Mouse (Mus musculus) myocyte (in vitro differentiated cells): ENCODE measurements around the gene Ubox5. TPM values are rescaled to one million over a fixed set of nuclear protein-coding genes. Genes with fewer than 3 reads are reported as not detected.

Source experiments
- H3K27me3 ChIP-seq: one replicate; pipeline ENCODE4 v1.6.1; 2011; ENCODE audit not compliant: control insufficient read depth, insufficient read depth, insufficient read length
- H3K36me3 ChIP-seq: one replicate; pipeline ENCODE4 v1.6.1; 2011; ENCODE audit not compliant: control insufficient read depth, insufficient read depth
- H3K4me2 ChIP-seq: one replicate; pipeline ENCODE4 v1.6.1; 2011; ENCODE audit warnings: low read depth, control low read depth
- H3K4me3 ChIP-seq: one replicate; pipeline ENCODE4 v1.5.1; 2011; ENCODE audit warnings: mild to moderate bottlenecking, control low read depth, moderate library complexity
- H3K79me2 ChIP-seq: one replicate; pipeline ENCODE4 v1.6.1; 2011; ENCODE audit not compliant: control insufficient read depth, insufficient read depth
- H3ac ChIP-seq: one replicate; pipeline ENCODE4 v1.6.1; 2011; ENCODE audit not compliant: control insufficient read depth, insufficient read length
- CEBPB ChIP-seq: IDR thresholded peaks from 2 replicates; pipeline ENCODE4 v1.6.1; 2011; ENCODE audit warnings: mild to moderate bottlenecking, moderate library complexity; ENCODE audit not compliant: poor library complexity, insufficient read depth, severe bottlenecking
- E2F4 ChIP-seq: IDR thresholded peaks from one replicate; pipeline ENCODE4 v1.6.1; 2011; ENCODE audit warnings: mild to moderate bottlenecking, control low read depth, moderate library complexity; ENCODE audit not compliant: insufficient read depth
- MAX ChIP-seq: IDR thresholded peaks from one replicate; pipeline ENCODE4 v1.6.1; 2011; ENCODE audit warnings: low read depth, mild to moderate bottlenecking, control low read depth
- MYOD1 ChIP-seq, 3 experiments: IDR thresholded peaks; one replicate each; pipeline ENCODE4 v1.6.1; 2011; ENCODE audit warnings: control low read depth in 2 of 3, low read depth in 2 of 3, mild to moderate bottlenecking in 2 of 3, moderate library complexity in 1 of 3; ENCODE audit not compliant: insufficient read length in 2 of 3, control insufficient read depth in 1 of 3
- MYOG ChIP-seq, 3 experiments: IDR thresholded peaks; one replicate each; pipeline ENCODE4 v1.6.1; 2011; ENCODE audit warnings: control low read depth in 2 of 3, low read depth in 2 of 3, mild to moderate bottlenecking in 2 of 3; ENCODE audit not compliant: insufficient read length in 2 of 3, control insufficient read depth in 1 of 3, insufficient read depth in 1 of 3
- POLR2A ChIP-seq: IDR thresholded peaks from one replicate; pipeline ENCODE4 v1.6.1; 2011; ENCODE audit warnings: low read depth, mild to moderate bottlenecking, control low read depth, moderate library complexity; ENCODE audit not compliant: insufficient read length
- POLR2AphosphoS2 ChIP-seq: IDR thresholded peaks from one replicate; pipeline ENCODE4 v1.6.1; 2011; ENCODE audit warnings: low read depth, control low read depth; ENCODE audit not compliant: insufficient read length
- REST ChIP-seq: IDR thresholded peaks from one replicate; pipeline ENCODE4 v1.6.1; 2011; ENCODE audit warnings: mild to moderate bottlenecking, control low read depth, moderate library complexity; ENCODE audit not compliant: insufficient read depth, insufficient read length
- SRF ChIP-seq: IDR thresholded peaks from one replicate; pipeline ENCODE4 v1.6.1; 2011; ENCODE audit warnings: low read depth; ENCODE audit not compliant: control insufficient read depth, insufficient read length
- TCF12 ChIP-seq: IDR thresholded peaks from one replicate; pipeline ENCODE4 v1.6.1; 2011; ENCODE audit warnings: mild to moderate bottlenecking, control low read depth; ENCODE audit not compliant: poor library complexity, insufficient read depth, severe bottlenecking
- TCF3 ChIP-seq: IDR thresholded peaks from one replicate; pipeline ENCODE4 v1.6.1; 2011; ENCODE audit warnings: low read depth, control low read depth; ENCODE audit not compliant: insufficient read length
- USF1 ChIP-seq: IDR thresholded peaks from one replicate; pipeline ENCODE4 v1.6.1; 2011; ENCODE audit warnings: low read depth, mild to moderate bottlenecking, control low read depth, moderate library complexity
- polyA plus RNA-seq: library from polyadenylated mRNA; unstranded; fragments of >200 nt; fragmentation: generic; extraction: Trizol; gene quantifications from one replicate; pipeline ENCODE4 v1.2.1, GENCODE M21; 2012; ENCODE audit warnings: missing spikeins

Gene Ubox5
- polyA plus RNA-seq, 1 experiment, result 5.4 TPM

- H3K4me3 ChIP-seq, result no peak overlapping the region
- H3K36me3 ChIP-seq, result no peaks in the 10 kb centered on the region
- TF ChIP-seq E2F4 (no peak), MAX (no peak), USF1 (no peak), REST (no peak), TCF3 (peak; percentile 17), POLR2AphosphoS2 (no peak), MYOG (IDR thresholded peaks at IDR 0.05; ENCODE audit: control insufficient read depth in 1 of 3, insufficient read depth in 1 of 3, insufficient read length in 2 of 3, low read depth in 2 of 3) (peak in 1 of 3 experiments; percentile 50), POLR2A (no peak), TCF12 (peak; percentile 13), CEBPB (no peak), MYOD1 (IDR thresholded peaks at IDR 0.05; ENCODE audit: control insufficient read depth in 1 of 3, insufficient read length in 2 of 3, low read depth in 2 of 3) (peak in 2 of 3 experiments; percentile 34 to 54), SRF (no peak)
- no peak overlapping the region for H3ac ChIP-seq
- H3K27me3 ChIP-seq, result no peaks in the 10 kb centered on the region
- H3K79me2 ChIP-seq, result no peaks in the 10 kb centered on the region
- H3K4me2 ChIP-seq, result peak overlapping the region; percentile 27
Observed at GRCm38 (mm10) chr2:130645198-130645597, 15.4 kb upstream of the Ubox5 start.

GRCm38 (mm10) chr2:130642684-130643369, 13.0 kb upstream of the Ubox5 start, which contains the start of gene Lzts3:
Gene Lzts3, minus strand, starts transcription at chr2:130642803.
- Histone ChIP-seq H3K27me3 (no peaks in the 10 kb centered on the region), H3K4me3 (peak within 1 kb of the TSS; percentile 39), H3ac (peak within 1 kb of the TSS; percentile 52), H3K4me2 (peak within 1 kb of the TSS; percentile 95), H3K36me3 (no peaks in the 10 kb centered on the region), H3K79me2 (no peaks in the 10 kb centered on the region)
- TF ChIP-seq POLR2A, result peak; percentile 56
- TF ChIP-seq POLR2AphosphoS2, result peak; percentile 77
- TF ChIP-seq SRF, result no peak

- no peaks in the 10 kb centered on the region for H3K36me3 ChIP-seq
- no peak for TF ChIP-seq MAX
- TF ChIP-seq E2F4, result no peak
- TF ChIP-seq POLR2AphosphoS2, result no peak
- TF ChIP-seq MYOD1 (IDR thresholded peaks at IDR 0.05; ENCODE audit: control insufficient read depth in 1 of 3, insufficient read length in 2 of 3, low read depth in 2 of 3), result no peak
- TF ChIP-seq USF1, result no peak
- TF ChIP-seq REST, result no peak
- no peak for TF ChIP-seq TCF12
- no peak for TF ChIP-seq SRF
- no peak for TF ChIP-seq CEBPB
- TF ChIP-seq TCF3, result no peak
- TF ChIP-seq MYOG (IDR thresholded peaks at IDR 0.05; ENCODE audit: control insufficient read depth in 1 of 3, insufficient read depth in 1 of 3, insufficient read length in 2 of 3, low read depth in 2 of 3), result no peak
- no peak for TF ChIP-seq POLR2A
- peak overlapping the region; percentile 39 for H3K4me3 ChIP-seq
- H3K27me3 ChIP-seq, result no peaks in the 10 kb centered on the region
- H3K79me2 ChIP-seq, result no peaks in the 10 kb centered on the region
- peak overlapping the region; percentile 52 for H3ac ChIP-seq
- peak overlapping the region; percentile 85 for H3K4me2 ChIP-seq
Observed at GRCm38 (mm10) chr2:130642197-130642660, 12.4 kb upstream of the Ubox5 start.

- Histone ChIP-seq H3K27me3 (no peaks in the 10 kb centered on the region), H3ac (peak overlapping the region; percentile 52), H3K36me3 (no peaks in the 10 kb centered on the region), H3K79me2 (no peaks in the 10 kb centered on the region), H3K4me3 (peak overlapping the region; percentile 39), H3K4me2 (peak overlapping the region; percentile 85)
- TF ChIP-seq MYOD1 (IDR thresholded peaks at IDR 0.05; ENCODE audit: control insufficient read depth in 1 of 3, insufficient read length in 2 of 3, low read depth in 2 of 3), result no peak
- no peak for TF ChIP-seq E2F4
- TF ChIP-seq MAX, result no peak
- no peak for TF ChIP-seq TCF12
- no peak for TF ChIP-seq REST
- no peak for TF ChIP-seq POLR2A
Observed at GRCm38 (mm10) chr2:130641351-130642025, 11.7 kb upstream of the Ubox5 start.

- no peak overlapping the region for H3K4me2 ChIP-seq
- no peak overlapping the region for H3ac ChIP-seq
- no peak overlapping the region for H3K4me3 ChIP-seq
- H3K36me3 ChIP-seq, result no peaks in the 10 kb centered on the region
- H3K27me3 ChIP-seq, result no peaks in the 10 kb centered on the region
- TF ChIP-seq MYOG (IDR thresholded peaks at IDR 0.05; ENCODE audit: control insufficient read depth in 1 of 3, insufficient read depth in 1 of 3, insufficient read length in 2 of 3, low read depth in 2 of 3) (no peak), USF1 (no peak), TCF12 (no peak), MYOD1 (IDR thresholded peaks at IDR 0.05; ENCODE audit: control insufficient read depth in 1 of 3, insufficient read length in 2 of 3, low read depth in 2 of 3) (no peak), CEBPB (no peak), SRF (no peak), POLR2AphosphoS2 (no peak)
- H3K79me2 ChIP-seq, result no peaks in the 10 kb centered on the region
Observed at GRCm38 (mm10) chr2:130639276-130639675, 9.4 kb upstream of the Ubox5 start.
